Mouse (Mus musculus) hindbrain, embryonic 10.5 days (tissue): ENCODE results near the gene Gm26741. TPM values are rescaled to one million over a fixed set of nuclear protein-coding genes. Genes with fewer than 3 reads are reported as not detected.
"Not testable (repeated sequence)": the region's sequence is repeated elsewhere in the genome, so short reads cannot be mapped to it uniquely, and the experiment has no call there.

ENCODE experiments used
- DNase-seq: peaks from one replicate; pipeline ENCODE4 v3.0.0-alpha.2; 2017; ENCODE audit warnings: low spot score
- H3K27ac ChIP-seq: fragments of 300-500 bp; sonication (generic); 2 replicates; pipeline ENCODE4 v1.5.1; 2016; ENCODE audit warnings: mild to moderate bottlenecking, moderate library complexity
- H3K27me3 ChIP-seq: fragments of 300-500 bp; sonication (generic); 2 replicates; pipeline ENCODE4 v1.6.1; 2016; ENCODE audit warnings: mild to moderate bottlenecking; ENCODE audit not compliant: poor library complexity, insufficient read depth, severe bottlenecking
- H3K36me3 ChIP-seq: fragments of 300-500 bp; sonication (generic); 2 replicates; pipeline ENCODE4 v1.6.1; 2016; ENCODE audit warnings: mild to moderate bottlenecking, moderate library complexity
- H3K4me1 ChIP-seq: fragments of 300-500 bp; sonication (generic); replicated peaks from 2 replicates; pipeline ENCODE4 v1.6.1; 2016; ENCODE audit warnings: mild to moderate bottlenecking
- H3K4me3 ChIP-seq: fragments of 300-500 bp; sonication (generic); 2 replicates; pipeline ENCODE4 v1.5.1; 2016; ENCODE audit warnings: mild to moderate bottlenecking, moderate library complexity
- H3K9me3 ChIP-seq: fragments of 300-500 bp; sonication (generic); 2 replicates; pipeline ENCODE4 v1.6.1; 2016; ENCODE audit warnings: mild to moderate bottlenecking, moderate library complexity
- WGBS: fragments of 180-500 bp; shearing (Covaris S2); methylation state at CpG from one replicate; pipeline ENCODE4 v1.1.7; 2016; 5-methylcytosine and 5-hydroxymethylcytosine counted together
- polyA plus RNA-seq: library from polyadenylated mRNA; unstranded; fragments of >200 nt; fragmentation: Nextera tagmentation; extraction: Ambion mirVana; gene quantifications from 2 replicates; pipeline ENCODE4 v1.2.1, GENCODE M21; 2016

Gm26741 gene
- not detected in 2 replicates for polyA plus RNA-seq

- Histone ChIP-seq H3K4me3 (no peak within 1 kb of the TSS), H3K4me1 (no peaks in the 10 kb centered on the region), H3K36me3 (peaks cover 26% of the 10 kb centered on the region), H3K9me3 (no peaks in the 10 kb centered on the region), H3K27ac (no peak within 1 kb of the TSS), H3K27me3 (no peaks in the 10 kb centered on the region)
- WGBS, result 95% methylated on average over 2 of the region's 2 CpGs
- DNase-seq, result no peak
Observed at GRCm38 (mm10) chr10:52358467-52358866, at the start of gene Gm26741. TSS of gene Gm26741 (plus strand) at chr10:52358767.

GRCm38 (mm10) chr10:52309196-52309595 is 49.4 kb upstream of the Gm26741 start:
- peaks cover 39% of the 10 kb centered on the region for H3K36me3 ChIP-seq
- H3K4me1 ChIP-seq, result no peaks in the 10 kb centered on the region
- H3K27me3 ChIP-seq, result no peaks in the 10 kb centered on the region
- WGBS, result 74% methylated on average over 8 of the region's 8 CpGs
- no peak for DNase-seq
- no peak overlapping the region for H3K27ac ChIP-seq
- H3K4me3 ChIP-seq, result no peak overlapping the region
- H3K9me3 ChIP-seq, result no peaks in the 10 kb centered on the region

- H3K36me3 ChIP-seq, result peaks cover 46% of the 10 kb centered on the region
- 97% methylated on average over 28 of the region's 28 CpGs for WGBS
- no peaks in the 10 kb centered on the region for H3K27me3 ChIP-seq
- no peak overlapping the region for H3K27ac ChIP-seq
- no peak overlapping the region for H3K4me3 ChIP-seq
- DNase-seq, result no peak
- H3K4me1 ChIP-seq, result no peaks in the 10 kb centered on the region
- no peaks in the 10 kb centered on the region for H3K9me3 ChIP-seq
Observed at GRCm38 (mm10) chr10:52319506-52320286, 38.9 kb upstream of the Gm26741 start.

- H3K27me3 ChIP-seq, result no peaks in the 10 kb centered on the region
- H3K4me3 ChIP-seq, result no peak overlapping the region
- DNase-seq, result no peak
- no peak overlapping the region for H3K27ac ChIP-seq
- H3K4me1 ChIP-seq, result no peaks in the 10 kb centered on the region
- H3K9me3 ChIP-seq, result no peaks in the 10 kb centered on the region
- 86% methylated on average over 3 of the region's 3 CpGs for WGBS
- H3K36me3 ChIP-seq, result peaks cover 35% of the 10 kb centered on the region
Observed at GRCm38 (mm10) chr10:52321918-52322317, 36.6 kb upstream of the Gm26741 start.

- DNase-seq, result no peak
- 2% methylated on average over 1 of the region's 1 CpGs for WGBS
- Histone ChIP-seq H3K4me1 (no peaks in the 10 kb centered on the region), H3K9me3 (no peaks in the 10 kb centered on the region), H3K4me3 (no peak overlapping the region), H3K27ac (no peak overlapping the region), H3K27me3 (no peaks in the 10 kb centered on the region), H3K36me3 (peaks cover 5% of the 10 kb centered on the region; the same call in 1 of the 2 replicates)
Observed at GRCm38 (mm10) chr10:52331007-52331406, 27.6 kb upstream of the Gm26741 start.

- H3K4me1 ChIP-seq, H3K4me3 ChIP-seq, H3K27me3 ChIP-seq, H3K9me3 ChIP-seq, H3K27ac ChIP-seq, DNase-seq: not testable (repeated sequence)
- peaks cover 81% of the 10 kb centered on the region for H3K36me3 ChIP-seq
- WGBS, result 95% methylated on average over 4 of the region's 4 CpGs
Observed at GRCm38 (mm10) chr10:52343324-52343723, 15.2 kb upstream of the Gm26741 start.

- peaks cover 71% of the 10 kb centered on the region for H3K36me3 ChIP-seq
- WGBS, result 74% methylated on average over 9 of the region's 9 CpGs
- H3K4me1 ChIP-seq, result no peaks in the 10 kb centered on the region
- H3K27ac ChIP-seq, result no peak overlapping the region
- no peaks in the 10 kb centered on the region for H3K27me3 ChIP-seq
- H3K4me3 ChIP-seq, result no peak overlapping the region
- no peaks in the 10 kb centered on the region for H3K9me3 ChIP-seq
- no peak for DNase-seq
Observed at GRCm38 (mm10) chr10:52353184-52353583, 5.4 kb upstream of the Gm26741 start.

GRCm38 (mm10) chr10:52360241-52360735 is 1.7 kb downstream of the Gm26741 start:
- Histone ChIP-seq H3K4me3 (no peak overlapping the region), H3K27me3 (no peaks in the 10 kb centered on the region), H3K4me1 (no peaks in the 10 kb centered on the region), H3K36me3 (peaks cover 16% of the 10 kb centered on the region), H3K27ac (no peak overlapping the region), H3K9me3 (no peaks in the 10 kb centered on the region)
- 98% methylated on average over 4 of the region's 4 CpGs for WGBS
- no peak for DNase-seq

GRCm38 (mm10) chr10:52360862-52361609 is 2.5 kb downstream of the Gm26741 start:
- Histone ChIP-seq H3K4me1 (no peaks in the 10 kb centered on the region), H3K9me3 (no peaks in the 10 kb centered on the region), H3K36me3 (peaks cover 14% of the 10 kb centered on the region), H3K27me3 (no peaks in the 10 kb centered on the region), H3K27ac (no peak overlapping the region), H3K4me3 (no peak overlapping the region)
- DNase-seq, result no peak
- 91% methylated on average over 9 of the region's 9 CpGs for WGBS

GRCm38 (mm10) chr10:52368376-52368775 is 9.8 kb downstream of the Gm26741 start:
- Histone ChIP-seq H3K4me3 (no peak overlapping the region), H3K27me3 (no peaks in the 10 kb centered on the region), H3K4me1 (no peaks in the 10 kb centered on the region), H3K9me3 (no peaks in the 10 kb centered on the region), H3K36me3 (no peaks in the 10 kb centered on the region), H3K27ac (no peak overlapping the region)
- 94% methylated on average over 4 of the region's 4 CpGs for WGBS
- DNase-seq, result no peak

GRCm38 (mm10) chr10:52373834-52374233 is 15.3 kb downstream of the Gm26741 start:
- H3K27ac ChIP-seq, result no peak overlapping the region
- 88% methylated on average over 4 of the region's 4 CpGs for WGBS
- H3K4me3 ChIP-seq, result no peak overlapping the region
- H3K4me1 ChIP-seq, result 0 out of 2 replicates have a peak, but pooled peaks cover under 1% of the 10 kb centered on the region
- no peaks in the 10 kb centered on the region for H3K9me3 ChIP-seq
- no peak for DNase-seq
- H3K36me3 ChIP-seq, result no peaks in the 10 kb centered on the region
- no peaks in the 10 kb centered on the region for H3K27me3 ChIP-seq

- H3K4me1 ChIP-seq, result peaks cover 7% of the 10 kb centered on the region; the same call in 1 of the 2 replicates
- DNase-seq, result no peak
- H3K27me3 ChIP-seq, result no peaks in the 10 kb centered on the region
- no peaks in the 10 kb centered on the region for H3K36me3 ChIP-seq
- no peak overlapping the region for H3K4me3 ChIP-seq
- H3K9me3 ChIP-seq, result no peaks in the 10 kb centered on the region
- H3K27ac ChIP-seq, result no peak overlapping the region
Observed at GRCm38 (mm10) chr10:52374651-52375050, 16.1 kb downstream of the Gm26741 start.

GRCm38 (mm10) chr10:52376422-52376821 is 17.9 kb downstream of the Gm26741 start:
- 90% methylated on average over 2 of the region's 2 CpGs for WGBS
- no peak for DNase-seq
- Histone ChIP-seq H3K4me3 (no peak overlapping the region), H3K9me3 (no peaks in the 10 kb centered on the region), H3K27ac (no peak overlapping the region), H3K36me3 (no peaks in the 10 kb centered on the region), H3K4me1 (peaks cover 23% of the 10 kb centered on the region), H3K27me3 (no peaks in the 10 kb centered on the region)
